Mouse (Mus musculus) heart, embryonic 13.5 days (tissue): ENCODE measurements around the gene Foxk2. TPM values are rescaled to one million over a fixed set of nuclear protein-coding genes. Genes with fewer than 3 reads are reported as not detected.
"Not testable (repeated sequence)": the region's sequence is repeated elsewhere in the genome, so short reads cannot be mapped to it uniquely, and the experiment has no call there.

Source experiments
- ATAC-seq: fragments of 200-750 bp; cut with Nextera tagmentation; 2 replicates; pipeline ENCODE4 v1.8.0; 2017; ENCODE audit warnings: moderate TSS enrichment; ENCODE audit not compliant: insufficient number of reproducible peaks, low FRiP score, low TSS enrichment; ENCODE audit errors: extremely low read depth
- H3K27ac ChIP-seq: fragments of 300-500 bp; sonication (generic); replicated peaks from 2 replicates; pipeline ENCODE4 v1.5.1; 2015; ENCODE audit warnings: moderate library complexity, mild to moderate bottlenecking, inconsistent platforms
- H3K27me3 ChIP-seq: fragments of 300-500 bp; sonication (generic); replicated peaks from 2 replicates; pipeline ENCODE4 v1.6.1; 2015; ENCODE audit warnings: mild to moderate bottlenecking, inconsistent platforms
- H3K36me3 ChIP-seq: fragments of 300-500 bp; sonication (generic); 2 replicates; pipeline ENCODE4 v1.6.1; 2015; ENCODE audit warnings: mild to moderate bottlenecking, inconsistent platforms
- H3K4me1 ChIP-seq: fragments of 300-500 bp; sonication (generic); 2 replicates; pipeline ENCODE4 v1.6.1; 2015; ENCODE audit warnings: inconsistent platforms
- H3K4me2 ChIP-seq: fragments of 300-500 bp; sonication (generic); 2 replicates; pipeline ENCODE4 v1.6.1; 2015; ENCODE audit warnings: inconsistent platforms, mild to moderate bottlenecking, moderate library complexity
- H3K4me3 ChIP-seq: fragments of 300-500 bp; sonication (generic); 2 replicates; pipeline ENCODE4 v1.5.1; 2015; ENCODE audit warnings: moderate library complexity, mild to moderate bottlenecking, inconsistent platforms
- H3K9ac ChIP-seq: fragments of 300-500 bp; sonication (generic); 2 replicates; pipeline ENCODE4 v1.6.1; 2015; ENCODE audit warnings: inconsistent platforms, mild to moderate bottlenecking, moderate library complexity
- H3K9me3 ChIP-seq: fragments of 300-500 bp; sonication (generic); 2 replicates; pipeline ENCODE4 v1.6.1; 2016; ENCODE audit warnings: inconsistent platforms
- WGBS: fragments of 180-500 bp; shearing (Covaris S2); methylation state at CpG from one replicate; pipeline ENCODE4 v1.1.7; 2015; ENCODE audit warnings: mixed read lengths; 5-methylcytosine and 5-hydroxymethylcytosine counted together
- polyA plus RNA-seq: library from polyadenylated mRNA; unstranded; fragments of >200 nt; fragmentation: Nextera tagmentation; extraction: Ambion mirVana; gene quantifications from 2 replicates; pipeline ENCODE4 v1.2.1, GENCODE M21; 2015

Gene Foxk2
- polyA plus RNA-seq, 1 experiment from 2014 or later = 5.1 TPM

DNA sequence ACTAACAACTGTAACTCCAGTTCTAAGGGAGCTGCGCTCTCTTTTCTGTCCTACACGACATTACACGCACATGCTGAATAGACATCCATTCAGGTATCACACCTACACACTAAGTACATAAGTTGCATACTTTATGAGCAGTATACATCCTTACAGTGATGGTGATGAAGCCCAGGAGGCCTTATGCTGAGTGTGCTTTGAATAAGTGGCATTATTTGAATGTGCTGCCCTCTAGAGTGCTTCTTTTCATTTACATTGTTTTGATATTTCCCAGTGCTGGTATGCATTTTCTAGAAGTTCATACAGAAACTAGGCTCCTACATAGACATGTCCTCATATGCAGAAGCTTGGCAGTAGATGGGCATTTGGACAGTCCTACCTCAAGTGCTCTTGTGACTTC lies 30.1 kb downstream of the Foxk2 start:
- Histone ChIP-seq H3K27ac (no peak overlapping the region), H3K4me3 (no peak overlapping the region), H3K36me3 (peaks cover 97% of the 10 kb centered on the region), H3K9me3 (no peaks in the 10 kb centered on the region), H3K4me1 (no peaks in the 10 kb centered on the region), H3K9ac (no peak overlapping the region), H3K27me3 (no peaks in the 10 kb centered on the region), H3K4me2 (no peak overlapping the region)
- no peak for ATAC-seq
- WGBS = 88% methylated on average over 3 of the region's 3 CpGs

DNA sequence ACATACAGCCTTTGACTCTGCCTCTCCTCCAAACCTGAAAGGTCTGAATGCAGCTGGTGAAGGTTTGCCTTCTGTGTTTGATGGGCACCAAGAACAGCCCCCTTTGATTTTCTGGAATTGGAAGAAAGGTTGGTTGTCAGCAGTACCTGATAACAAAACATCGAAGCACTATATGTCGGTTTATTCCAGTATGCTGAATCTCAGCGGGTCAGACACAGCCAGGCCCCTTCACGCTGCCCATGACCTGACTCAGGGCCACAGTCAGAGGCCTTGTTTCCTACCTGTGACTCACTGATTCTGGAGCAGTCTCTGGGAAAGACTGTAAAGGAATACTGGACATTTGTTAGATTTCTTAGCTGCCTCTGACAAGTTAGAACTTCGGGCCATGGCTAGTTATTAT lies 35.0 kb downstream of the Foxk2 start:
- no peak overlapping the region for H3K9ac ChIP-seq
- H3K36me3 ChIP-seq = peaks cover 97% of the 10 kb centered on the region
- no peaks in the 10 kb centered on the region for H3K9me3 ChIP-seq
- no peak overlapping the region for H3K4me3 ChIP-seq
- no peak overlapping the region for H3K27ac ChIP-seq
- no peaks in the 10 kb centered on the region for H3K4me1 ChIP-seq
- H3K27me3 ChIP-seq = no peaks in the 10 kb centered on the region
- WGBS = 90% methylated on average over 5 of the region's 5 CpGs
- no peak overlapping the region for H3K4me2 ChIP-seq
- no peak for ATAC-seq

DNA sequence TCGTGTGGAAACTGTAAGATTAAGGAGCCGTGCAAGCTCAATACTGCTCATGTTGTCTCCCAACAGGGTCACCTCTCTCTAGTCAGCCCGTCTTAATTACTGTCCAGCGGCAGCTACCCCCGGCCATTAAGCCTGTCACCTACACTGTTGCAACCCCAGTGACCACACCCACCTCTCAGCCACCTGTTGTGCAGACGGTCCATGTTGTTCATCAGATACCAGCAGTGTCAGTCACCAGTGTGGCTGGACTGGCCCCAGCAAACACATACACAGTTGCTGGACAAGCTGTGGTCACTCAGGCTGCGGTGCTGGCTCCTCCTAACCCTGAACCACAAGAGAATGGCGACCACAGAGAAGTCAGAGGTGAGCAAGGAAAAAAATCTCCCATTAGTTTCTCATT lies 38.7 kb downstream of the Foxk2 start:
- Histone ChIP-seq H3K27ac (no peak overlapping the region), H3K9ac (no peak overlapping the region), H3K27me3 (no peaks in the 10 kb centered on the region), H3K36me3 (peaks cover 96% of the 10 kb centered on the region), H3K4me1 (no peaks in the 10 kb centered on the region), H3K4me3 (no peak overlapping the region), H3K9me3 (no peaks in the 10 kb centered on the region), H3K4me2 (no peak overlapping the region)
- ATAC-seq = no peak
- WGBS = 89% methylated on average over 8 of the region's 8 CpGs

DNA sequence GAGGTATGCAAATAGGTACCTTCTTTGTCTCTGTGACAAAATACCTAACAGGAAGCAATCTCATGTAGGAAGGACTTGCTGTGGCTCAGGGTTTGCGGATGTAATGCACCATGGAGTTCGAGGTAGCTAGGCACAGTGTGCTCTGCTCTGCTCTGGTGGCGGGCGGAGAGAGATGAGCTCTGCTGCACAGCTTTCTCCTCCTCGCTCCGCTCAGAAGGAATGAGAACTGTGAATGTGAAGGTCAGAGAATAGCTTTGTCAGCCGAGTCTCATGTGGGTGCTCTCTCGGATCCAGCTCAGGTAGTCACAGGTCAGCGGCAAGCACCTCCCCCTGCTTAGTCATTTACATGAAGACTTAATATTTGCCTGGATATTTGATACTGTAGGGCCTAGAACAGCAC lies 40.5 kb downstream of the Foxk2 start:
- no peak for ATAC-seq
- Histone ChIP-seq H3K27ac (no peak overlapping the region), H3K4me3 (no peak overlapping the region), H3K4me2 (no peak overlapping the region), H3K9ac (no peak overlapping the region), H3K4me1 (no peaks in the 10 kb centered on the region), H3K27me3 (no peaks in the 10 kb centered on the region), H3K36me3 (peaks cover 98% of the 10 kb centered on the region), H3K9me3 (no peaks in the 10 kb centered on the region)
- WGBS = 90% methylated on average over 9 of the region's 9 CpGs

DNA sequence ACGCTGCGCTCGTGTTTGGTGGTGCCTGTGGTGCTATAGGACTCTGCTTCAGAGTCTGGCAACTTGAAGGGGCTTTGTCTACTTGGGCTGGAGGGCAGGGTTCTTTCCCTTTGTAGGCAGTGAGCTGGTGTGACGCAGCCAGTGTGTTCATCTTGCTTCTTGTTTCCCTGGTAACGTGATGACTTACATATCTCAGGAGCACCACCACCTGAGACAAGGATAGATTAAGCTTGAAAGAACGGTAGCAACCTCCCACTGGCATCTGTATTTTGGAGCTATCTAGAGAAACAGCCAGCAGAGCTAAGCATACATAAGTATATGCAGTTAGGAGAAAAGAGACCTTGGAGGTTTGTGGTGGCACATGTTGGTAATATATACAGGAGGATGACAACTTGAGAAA lies 45.6 kb downstream of the Foxk2 start:
- Histone ChIP-seq H3K4me3 (no peak overlapping the region), H3K27me3 (no peaks in the 10 kb centered on the region), H3K36me3 (peaks cover 98% of the 10 kb centered on the region), H3K4me2 (no peak overlapping the region), H3K9ac (no peak overlapping the region), H3K4me1 (no peaks in the 10 kb centered on the region), H3K27ac (no peak overlapping the region), H3K9me3 (peaks cover 5% of the 10 kb centered on the region; the same call in 1 of the 2 replicates)
- 90% methylated on average over 6 of the region's 6 CpGs for WGBS
- no peak for ATAC-seq

DNA sequence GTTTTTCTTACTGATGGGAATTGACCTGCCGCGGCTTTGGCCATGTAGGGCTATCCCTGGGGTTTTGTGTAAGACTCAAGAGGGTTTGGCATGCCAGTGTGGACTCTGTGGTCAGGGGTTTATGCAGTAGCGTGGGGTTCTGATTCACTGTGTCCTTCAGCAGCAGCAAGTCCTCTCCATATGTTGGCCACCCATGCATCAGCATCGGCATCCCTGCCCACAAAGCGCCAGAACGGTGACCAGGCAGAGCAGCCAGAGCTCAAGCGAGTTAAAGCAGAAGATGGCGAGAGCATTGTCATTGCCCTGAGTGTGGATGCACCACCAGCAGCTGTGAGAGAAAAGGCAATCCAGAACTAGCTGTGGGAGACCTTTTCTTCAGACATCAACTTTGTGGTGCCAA lies 46.8 kb downstream of the Foxk2 start:
- Histone ChIP-seq H3K4me1 (no peaks in the 10 kb centered on the region), H3K36me3 (peaks cover 91% of the 10 kb centered on the region), H3K4me2 (no peak overlapping the region), H3K27me3 (no peaks in the 10 kb centered on the region), H3K9ac (no peak overlapping the region), H3K27ac (no peak overlapping the region), H3K4me3 (no peak overlapping the region), H3K9me3 (peaks cover 10% of the 10 kb centered on the region; the same call in 1 of the 2 replicates)
- ATAC-seq = no peak
- WGBS = 94% methylated on average over 8 of the region's 8 CpGs

DNA sequence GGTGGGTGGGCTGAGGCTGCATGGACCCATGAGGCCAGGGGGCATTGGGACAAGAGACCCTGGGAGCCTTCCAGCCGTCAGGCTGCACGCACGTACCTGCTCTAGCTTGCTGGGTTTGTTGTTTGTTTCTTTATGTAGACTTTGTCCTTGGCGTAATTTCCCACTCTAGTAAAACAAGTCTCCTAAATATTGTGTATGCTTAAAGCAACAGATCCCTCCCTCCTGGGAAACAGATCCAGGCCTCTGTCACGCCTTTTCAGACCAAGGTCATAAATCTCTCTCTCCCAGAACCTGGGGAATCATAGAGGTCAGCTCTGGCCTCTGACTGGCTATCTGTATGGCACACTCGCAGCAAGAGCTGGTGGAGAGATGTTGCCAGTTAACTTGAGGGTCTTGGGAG lies 47.9 kb downstream of the Foxk2 start:
- not testable (repeated sequence) for H3K27ac ChIP-seq, H3K9ac ChIP-seq, ATAC-seq, H3K4me1 ChIP-seq, H3K27me3 ChIP-seq, H3K4me3 ChIP-seq, H3K4me2 ChIP-seq
- Histone ChIP-seq H3K9me3 (peaks cover 10% of the 10 kb centered on the region; the same call in 1 of the 2 replicates), H3K36me3 (peaks cover 80% of the 10 kb centered on the region)
- 96% methylated on average over 6 of the region's 6 CpGs for WGBS

DNA sequence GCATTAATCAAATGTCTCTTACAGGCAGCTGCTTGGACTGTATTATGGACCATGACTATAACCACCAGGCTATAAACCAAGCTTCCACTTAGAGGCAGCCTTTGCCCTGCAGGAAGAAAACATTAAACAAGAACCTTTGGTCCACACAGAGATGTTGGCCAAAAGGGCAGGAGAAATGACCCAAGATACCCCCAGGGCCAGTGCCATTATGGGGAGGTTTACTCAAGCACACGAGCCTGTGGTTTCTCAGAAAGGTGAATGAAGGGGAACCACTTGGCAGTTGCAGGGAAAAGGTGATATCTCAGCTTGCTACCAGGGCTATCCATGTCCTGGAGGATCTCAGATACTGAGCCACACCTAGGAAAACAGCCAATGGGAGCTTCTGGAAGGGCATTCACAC lies 66.2 kb downstream of the Foxk2 start:
- Histone ChIP-seq H3K9me3 (peaks cover 2% of the 10 kb centered on the region; the same call in 1 of the 2 replicates), H3K4me1 (no peaks in the 10 kb centered on the region), H3K27ac (no peak overlapping the region), H3K36me3 (peaks cover 70% of the 10 kb centered on the region), H3K9ac (no peak overlapping the region), H3K4me2 (no peak overlapping the region), H3K4me3 (no peak overlapping the region), H3K27me3 (no peaks in the 10 kb centered on the region)
- no peak for ATAC-seq
- WGBS = 67% methylated on average over 1 of the region's 1 CpGs

DNA sequence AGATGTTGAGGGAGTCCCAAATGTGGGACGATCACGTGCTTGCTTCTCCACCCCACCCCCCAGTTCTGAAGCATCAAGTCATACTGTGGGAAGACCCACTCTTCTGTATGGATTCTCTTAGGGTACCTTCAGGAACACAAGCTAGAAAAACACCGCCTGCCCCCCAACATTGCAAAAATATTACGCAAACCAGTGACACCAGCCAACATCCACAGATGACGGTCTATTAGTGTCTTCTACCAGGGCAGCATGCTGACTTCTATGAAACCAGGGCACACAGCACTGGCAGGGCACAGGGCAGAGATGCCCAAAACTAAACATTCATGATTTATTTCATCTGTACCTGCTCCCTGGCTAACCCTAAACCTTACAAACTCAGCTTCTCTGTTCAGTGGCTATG lies 66.9 kb downstream of the Foxk2 start:
- no peak for ATAC-seq
- Histone ChIP-seq H3K9me3 (no peaks in the 10 kb centered on the region; the same call in 1 of the 2 replicates), H3K4me1 (no peaks in the 10 kb centered on the region), H3K27me3 (no peaks in the 10 kb centered on the region), H3K9ac (no peak overlapping the region), H3K36me3 (peaks cover 65% of the 10 kb centered on the region), H3K27ac (no peak overlapping the region), H3K4me2 (no peak overlapping the region), H3K4me3 (no peak overlapping the region)
- WGBS = 96% methylated on average over 5 of the region's 5 CpGs

DNA sequence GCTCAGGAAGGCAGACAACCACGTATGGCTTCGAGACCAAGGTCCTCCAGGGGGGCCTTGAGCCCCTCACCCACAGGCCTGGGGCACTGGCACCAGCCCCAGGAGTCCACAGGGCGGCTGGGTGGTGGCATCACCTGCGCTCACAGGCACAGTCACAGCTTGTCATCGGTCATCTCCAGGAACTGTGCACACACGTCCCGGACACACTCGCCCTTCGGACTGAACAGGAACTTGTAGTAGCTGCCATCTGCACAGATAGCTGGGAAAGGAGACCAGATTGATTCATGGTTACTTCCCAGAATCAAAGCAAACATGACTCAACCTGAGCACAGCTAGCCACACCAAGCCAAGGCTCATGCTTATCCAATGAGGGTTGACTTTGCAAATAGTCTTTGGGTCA lies 68.4 kb downstream of the Foxk2 start:
- Histone ChIP-seq H3K4me2 (no peak overlapping the region), H3K9me3 (no peaks in the 10 kb centered on the region), H3K36me3 (peaks cover 78% of the 10 kb centered on the region), H3K4me3 (no peak overlapping the region), H3K27ac (no peak overlapping the region), H3K4me1 (no peaks in the 10 kb centered on the region), H3K9ac (no peak overlapping the region), H3K27me3 (no peaks in the 10 kb centered on the region)
- 93% methylated on average over 9 of the region's 9 CpGs for WGBS
- no peak for ATAC-seq

DNA sequence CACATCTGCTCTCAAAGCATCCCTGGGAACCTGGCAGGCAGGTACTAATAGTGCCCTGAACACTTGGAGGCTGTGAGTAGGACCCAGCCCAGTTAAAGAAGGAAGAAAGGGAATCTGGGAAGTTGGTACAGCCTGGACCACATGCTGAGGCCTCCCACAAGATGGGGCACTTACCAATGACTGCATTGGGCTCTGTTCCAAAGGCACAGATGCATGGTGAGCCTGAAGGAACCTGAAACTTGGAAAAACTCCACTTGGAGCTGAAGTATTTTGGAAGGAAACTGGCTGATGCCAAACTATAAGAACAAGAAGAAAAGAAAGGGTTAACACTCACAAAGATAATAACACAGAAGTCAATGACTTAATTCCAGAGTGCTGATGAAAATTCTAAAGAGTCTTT lies 68.8 kb downstream of the Foxk2 start:
- Histone ChIP-seq H3K4me3 (no peak overlapping the region), H3K27me3 (no peaks in the 10 kb centered on the region), H3K9me3 (no peaks in the 10 kb centered on the region), H3K4me2 (no peak overlapping the region), H3K9ac (no peak overlapping the region), H3K36me3 (peaks cover 82% of the 10 kb centered on the region), H3K4me1 (no peaks in the 10 kb centered on the region), H3K27ac (no peak overlapping the region)
- ATAC-seq = no peak

DNA sequence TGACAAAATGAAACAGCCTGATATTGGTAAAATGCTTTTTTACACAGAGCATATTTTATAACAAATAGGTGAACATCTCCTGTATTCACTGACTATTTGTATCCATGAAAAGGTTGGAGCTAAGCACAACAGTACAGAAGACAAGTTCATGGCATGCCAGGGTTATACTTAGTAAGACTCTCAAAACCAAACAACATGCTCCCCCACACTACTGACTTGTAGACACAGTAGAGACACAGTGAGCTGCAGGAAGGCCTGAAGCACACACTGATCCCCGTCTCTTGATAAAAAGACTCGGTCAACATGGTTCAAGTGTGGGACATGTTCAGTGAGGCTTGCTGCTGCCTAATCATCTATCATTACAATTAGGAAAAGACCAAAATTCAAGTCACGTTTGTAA lies 71.9 kb downstream of the Foxk2 start:
- ATAC-seq = no peak
- Histone ChIP-seq H3K9me3 (no peaks in the 10 kb centered on the region), H3K27me3 (no peaks in the 10 kb centered on the region), H3K27ac (no peak overlapping the region), H3K4me1 (no peaks in the 10 kb centered on the region), H3K4me2 (no peak overlapping the region), H3K4me3 (no peak overlapping the region), H3K36me3 (peaks cover 91% of the 10 kb centered on the region), H3K9ac (no peak overlapping the region)
- 87% methylated on average over 3 of the region's 3 CpGs for WGBS
